Mouse (Mus musculus): ENCODE results near the gene Slc25a44. TPM values are rescaled to one million over a fixed set of nuclear protein-coding genes. Genes with fewer than 3 reads are reported as not detected.
"Not testable (repeated sequence)": the region's sequence is repeated elsewhere in the genome, so short reads cannot be mapped to it uniquely, and the experiment has no call there.

Slc25a44 gene
- polyA plus RNA-seq, 1 experiment from 2014 or later, result 31.1 TPM

DNA sequence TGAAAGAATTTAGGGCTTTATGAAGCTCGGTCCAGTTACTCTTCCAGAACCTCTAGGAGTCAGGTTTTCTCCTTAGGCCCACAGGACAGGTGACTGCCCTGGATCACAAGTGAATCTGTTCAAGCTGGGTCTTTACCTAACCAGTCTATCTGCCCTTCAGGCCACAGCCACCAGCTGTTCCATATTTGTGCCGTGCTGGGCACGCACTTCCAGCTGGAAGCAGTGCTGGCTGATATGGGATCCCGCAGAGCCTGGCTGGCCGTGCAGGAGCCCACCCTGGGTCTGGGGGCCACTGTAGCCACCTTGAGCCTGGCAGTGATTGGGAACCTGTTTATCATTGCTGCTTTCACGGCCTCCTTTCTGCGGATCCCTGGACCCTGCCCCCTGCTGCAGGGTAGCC lies 48.3 kb downstream of the Slc25a44 start:
- not testable (repeated sequence) for H3K27me3 ChIP-seq, H3K9me3 ChIP-seq, H3K36me3 ChIP-seq
- peak overlapping the region; percentile 83 for H3K27ac ChIP-seq (replicated peaks)
- peak; percentile 17; the same call in 1 of the 2 replicates for ATAC-seq (ENCODE audit: low read depth)
- peak overlapping the region; percentile 52 for H3K9ac ChIP-seq
- H3K4me2 ChIP-seq, result peak overlapping the region; percentile 41
- H3K4me1 ChIP-seq (replicated peaks), result peaks cover 14% of the 10 kb centered on the region
- 19% methylated on average over 6 of the region's 7 CpGs for WGBS
- H3K4me3 ChIP-seq, result 0 out of 2 replicates have a peak overlapping the region, but pooled peaks have one; percentile 6

DNA sequence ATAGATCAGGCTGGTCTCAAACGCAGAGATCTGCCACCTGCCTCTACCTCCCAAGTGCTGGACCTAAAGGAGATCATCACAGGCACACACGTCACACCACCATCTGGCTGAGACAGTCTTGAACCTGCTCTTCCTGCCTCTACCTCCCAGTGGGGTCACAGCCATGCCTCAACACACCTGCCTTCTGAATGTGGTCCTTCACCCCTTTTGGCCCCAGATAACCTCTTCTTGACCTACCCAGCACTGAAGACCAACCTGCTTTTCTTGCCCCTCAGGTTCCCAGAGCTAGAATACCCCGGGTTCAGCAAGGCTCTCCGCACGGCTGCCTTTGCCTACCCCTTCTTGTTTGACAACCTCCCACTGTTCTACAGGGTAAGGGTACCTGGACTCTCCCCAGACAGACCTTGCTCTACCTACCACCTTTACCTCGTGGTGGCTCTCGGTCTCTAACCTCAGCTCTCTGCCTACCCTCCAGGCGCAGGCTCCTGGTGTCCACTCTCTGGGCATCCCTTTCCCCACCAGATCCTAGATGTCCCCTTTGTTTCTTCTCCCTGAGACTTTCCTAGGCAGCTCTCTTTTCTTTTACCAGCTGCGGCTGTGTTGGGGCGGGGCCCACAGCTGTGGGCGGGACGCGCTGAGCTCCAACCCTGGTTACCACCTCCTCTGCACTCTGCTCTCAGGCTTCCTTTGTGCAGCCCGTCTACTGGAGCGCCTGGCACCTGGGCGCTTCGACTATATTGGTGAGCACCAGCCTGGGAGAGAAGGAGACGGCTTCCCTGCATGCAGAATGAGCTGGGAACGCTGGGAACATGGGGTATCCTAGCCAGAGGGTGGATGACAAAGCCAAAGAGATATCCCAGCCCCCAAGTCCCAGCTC lies 49.0 kb downstream of the Slc25a44 start:
- 12% methylated on average over 19 of the region's 19 CpGs for WGBS
- H3K4me1 ChIP-seq (replicated peaks); H3K9me3 ChIP-seq; H3K36me3 ChIP-seq; H3K27me3 ChIP-seq: not testable (repeated sequence)
- peak overlapping the region; percentile 41 for H3K4me2 ChIP-seq
- H3K9ac ChIP-seq, result peak overlapping the region; percentile 52
- peak; percentile 96 for ATAC-seq (ENCODE audit: low read depth)
- 0 out of 2 replicates have a peak overlapping the region, but pooled peaks have one; percentile 6 for H3K4me3 ChIP-seq
- H3K27ac ChIP-seq (replicated peaks), result peak overlapping the region; percentile 83

DNA sequence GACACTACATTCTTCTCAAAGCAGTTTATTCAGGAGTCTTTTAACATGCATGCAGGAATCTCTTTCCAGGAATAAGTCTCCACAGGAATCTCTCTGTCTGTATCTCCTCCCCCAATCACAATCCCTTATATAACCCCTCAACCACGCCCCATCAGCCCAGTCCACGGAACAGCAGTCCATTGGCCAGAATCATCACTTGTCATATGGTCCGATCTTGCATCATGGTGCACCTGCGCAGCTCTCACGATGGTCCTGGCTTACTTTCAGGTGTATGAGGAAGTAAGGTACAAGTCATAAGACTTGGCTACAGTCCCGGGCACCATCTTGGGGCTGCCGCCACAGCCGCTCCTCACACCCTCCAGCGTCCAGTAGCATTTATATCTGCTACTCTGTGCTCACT lies 52.3 kb downstream of the Slc25a44 start, which contains the start of gene Bglap3:
Bglap3 (minus strand) TSS at position 101 of the 400 bp plus-strand sequence.
- H3K9ac ChIP-seq; H3K9me3 ChIP-seq; H3K4me2 ChIP-seq; H3K36me3 ChIP-seq; H3K4me3 ChIP-seq; H3K4me1 ChIP-seq (replicated peaks); ATAC-seq (ENCODE audit: low read depth); H3K27ac ChIP-seq (replicated peaks); H3K27me3 ChIP-seq: not testable (repeated sequence)
- WGBS, result 92% methylated on average over 9 of the region's 9 CpGs

DNA sequence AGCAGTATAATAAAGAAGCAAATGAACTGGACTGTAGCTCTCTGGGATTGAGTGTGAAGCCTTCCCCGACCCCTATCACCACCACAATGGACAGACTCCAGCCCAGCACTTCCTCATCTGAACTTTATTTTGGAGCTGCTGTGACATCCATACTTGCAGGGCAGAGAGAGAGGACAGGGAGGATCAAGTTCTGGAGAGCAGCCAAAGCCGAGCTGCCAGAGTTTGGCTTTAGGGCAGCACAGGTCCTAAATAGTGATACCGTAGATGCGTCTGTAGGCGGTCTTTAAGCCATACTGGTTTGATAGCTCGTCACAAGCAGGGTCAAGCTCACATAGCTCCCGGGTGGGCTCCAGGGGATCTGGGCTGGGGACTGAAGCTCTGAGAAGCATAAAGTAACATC lies 56.4 kb downstream of the Slc25a44 start:
- not testable (repeated sequence) for H3K9ac ChIP-seq; ATAC-seq (ENCODE audit: low read depth); H3K4me1 ChIP-seq (replicated peaks); H3K4me3 ChIP-seq; H3K36me3 ChIP-seq; H3K9me3 ChIP-seq; H3K27ac ChIP-seq (replicated peaks); H3K4me2 ChIP-seq
- peaks cover 20% of the 10 kb centered on the region for H3K27me3 ChIP-seq
- 92% methylated on average over 7 of the region's 7 CpGs for WGBS

DNA sequence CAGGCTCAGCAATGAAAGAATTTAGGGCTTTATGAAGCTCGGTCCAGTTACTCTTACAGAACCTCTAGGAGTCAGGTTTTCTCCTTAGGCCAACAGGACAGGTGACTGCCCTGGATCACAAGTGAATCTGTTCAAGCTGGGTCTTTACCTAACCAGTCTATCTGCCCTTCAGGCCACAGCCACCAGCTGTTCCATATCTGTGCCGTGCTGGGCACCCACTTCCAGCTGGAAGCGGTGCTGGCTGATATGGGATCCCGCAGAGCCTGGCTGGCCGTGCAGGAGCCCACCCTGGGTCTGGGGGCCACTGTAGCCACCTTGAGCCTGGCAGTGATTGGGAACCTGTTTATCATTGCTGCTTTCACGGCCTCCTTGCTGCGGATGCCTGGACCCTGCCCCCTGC lies 57.4 kb downstream of the Slc25a44 start:
- not testable (repeated sequence) for H3K4me3 ChIP-seq; H3K9ac ChIP-seq; H3K4me2 ChIP-seq; H3K36me3 ChIP-seq; H3K9me3 ChIP-seq; H3K4me1 ChIP-seq (replicated peaks); H3K27ac ChIP-seq (replicated peaks)
- H3K27me3 ChIP-seq, result peaks cover 20% of the 10 kb centered on the region
- WGBS, result 51% methylated on average over 3 of the region's 7 CpGs
- peak; percentile 33; the same call in 1 of the 2 replicates for ATAC-seq (ENCODE audit: low read depth)

DNA sequence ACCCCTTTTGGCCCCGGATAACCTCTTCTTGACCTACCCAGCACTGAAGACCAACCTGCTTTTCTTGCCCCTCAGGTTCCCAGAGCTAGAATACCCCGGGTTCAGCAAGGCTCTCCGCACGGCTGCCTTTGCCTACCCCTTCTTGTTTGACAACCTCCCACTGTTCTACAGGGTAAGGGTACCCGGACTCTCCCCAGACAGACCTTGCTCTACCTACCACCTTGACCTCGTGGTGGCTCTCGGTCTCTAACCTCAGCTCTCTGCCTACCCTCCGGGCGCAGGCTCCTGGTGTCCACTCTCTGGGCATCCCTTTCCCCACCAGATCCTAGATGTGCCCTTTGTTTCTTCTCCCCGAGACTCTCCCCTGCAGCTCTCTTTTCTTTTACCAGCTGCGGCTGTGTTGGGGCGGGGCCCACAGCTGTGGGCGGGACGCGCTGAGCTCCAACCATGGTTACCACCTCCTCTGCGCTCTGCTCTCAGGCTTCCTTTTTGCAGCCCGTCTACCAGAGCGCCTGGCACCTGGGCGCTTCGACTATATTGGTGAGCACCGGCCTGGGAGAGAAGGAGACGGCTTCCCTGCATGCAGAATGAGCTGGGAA lies 58.0 kb downstream of the Slc25a44 start:
- Histone ChIP-seq H3K27ac (replicated peaks) (peak overlapping the region; percentile 82), H3K27me3 (peaks cover 20% of the 10 kb centered on the region), H3K36me3 (peaks cover 11% of the 10 kb centered on the region), H3K9ac (peak overlapping the region; percentile 60), H3K4me3 (peak overlapping the region; percentile 31), H3K4me2 (peak overlapping the region; percentile 48)
- ATAC-seq (ENCODE audit: low read depth), result peak; percentile 87
- not testable (repeated sequence) for H3K9me3 ChIP-seq; H3K4me1 ChIP-seq (replicated peaks)
- 3% methylated on average over 22 of the region's 22 CpGs for WGBS

DNA sequence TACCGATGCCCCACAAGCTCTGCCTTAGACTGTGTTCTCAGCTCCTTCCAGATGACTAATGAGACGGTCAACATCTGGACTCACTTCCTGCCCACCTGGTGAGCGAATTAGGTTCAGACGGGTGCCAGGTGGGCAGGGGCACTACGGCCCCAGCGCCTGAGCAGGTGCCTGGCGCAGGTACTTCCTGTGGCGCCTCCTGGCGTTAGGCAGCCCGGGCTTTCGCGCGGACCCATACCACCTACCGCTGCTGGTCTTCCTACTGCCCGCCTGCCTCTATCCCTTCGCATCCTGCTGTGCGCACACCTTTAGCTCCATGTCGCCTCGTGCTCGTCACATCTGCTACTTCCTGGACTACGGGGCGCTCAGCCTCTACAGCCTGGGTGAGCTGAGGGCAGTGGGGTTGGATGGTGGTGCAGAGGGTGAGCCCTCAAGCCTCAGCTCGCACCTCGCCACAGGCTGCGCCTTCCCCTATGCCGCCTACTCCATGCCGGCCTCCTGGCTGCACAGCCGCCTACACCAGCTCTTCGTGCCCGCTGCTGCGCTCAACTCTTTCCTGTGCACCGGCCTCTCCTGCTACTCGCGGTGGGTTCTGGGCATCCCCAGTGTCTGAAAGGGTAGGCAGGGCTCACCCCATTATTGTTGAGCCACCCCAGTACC lies 59.1 kb downstream of the Slc25a44 start:
- peak overlapping the region; percentile 48 for H3K4me2 ChIP-seq

DNA sequence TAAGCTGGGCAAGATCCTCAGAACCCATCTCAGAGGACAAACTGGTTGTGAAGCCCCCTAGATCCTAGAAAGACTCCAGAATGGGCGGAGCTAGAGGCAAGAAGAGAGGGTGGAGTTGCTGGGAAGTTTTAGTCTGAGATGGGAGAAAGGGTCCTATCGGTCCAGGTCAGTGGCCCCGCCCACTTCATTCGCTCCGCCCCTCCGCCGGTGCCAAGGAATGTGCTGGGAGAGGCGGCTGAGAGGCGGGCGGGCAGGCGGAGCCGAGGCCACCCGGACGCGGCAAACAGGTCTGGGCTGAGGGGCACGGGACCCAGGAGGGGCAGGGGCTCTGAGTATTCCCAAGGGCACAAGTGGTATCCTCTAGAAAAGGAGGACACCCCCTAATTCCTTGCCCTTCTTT lies 60.6 kb downstream of the Slc25a44 start, which contains the start of gene Paqr6:
Paqr6 (plus strand) TSS at position 248 of the 400 bp plus-strand sequence.
- Histone ChIP-seq H3K9ac (no peak within 1 kb of the TSS), H3K4me1 (replicated peaks) (peaks cover 8% of the 10 kb centered on the region; the same call in 1 of the 2 replicates), H3K4me2 (peak within 1 kb of the TSS; percentile 48), H3K4me3 (no peak within 1 kb of the TSS), H3K36me3 (peaks cover 37% of the 10 kb centered on the region), H3K27ac (replicated peaks) (peak within 1 kb of the TSS; percentile 43), H3K27me3 (peaks cover 20% of the 10 kb centered on the region), H3K9me3 (no peaks in the 10 kb centered on the region)
- WGBS, result 2% methylated on average over 16 of the region's 16 CpGs
- ATAC-seq (ENCODE audit: low read depth), result no peak

More for the DNA sequence above, 59.1 kb downstream of the Slc25a44 start:
- ATAC-seq (ENCODE audit: low read depth), result no peak
- Histone ChIP-seq H3K36me3 (peaks cover 22% of the 10 kb centered on the region), H3K9me3 (0 out of 2 replicates have a peak, but pooled peaks cover 8% of the 10 kb centered on the region), H3K4me3 (peak overlapping the region; percentile 31; the same call in 1 of the 2 replicates), H3K9ac (no peak overlapping the region), H3K27ac (replicated peaks) (no peak overlapping the region), H3K27me3 (peaks cover 20% of the 10 kb centered on the region), H3K4me1 (replicated peaks) (peaks cover 8% of the 10 kb centered on the region; the same call in 1 of the 2 replicates)
- 39% methylated on average over 34 of the region's 34 CpGs for WGBS

DNA sequence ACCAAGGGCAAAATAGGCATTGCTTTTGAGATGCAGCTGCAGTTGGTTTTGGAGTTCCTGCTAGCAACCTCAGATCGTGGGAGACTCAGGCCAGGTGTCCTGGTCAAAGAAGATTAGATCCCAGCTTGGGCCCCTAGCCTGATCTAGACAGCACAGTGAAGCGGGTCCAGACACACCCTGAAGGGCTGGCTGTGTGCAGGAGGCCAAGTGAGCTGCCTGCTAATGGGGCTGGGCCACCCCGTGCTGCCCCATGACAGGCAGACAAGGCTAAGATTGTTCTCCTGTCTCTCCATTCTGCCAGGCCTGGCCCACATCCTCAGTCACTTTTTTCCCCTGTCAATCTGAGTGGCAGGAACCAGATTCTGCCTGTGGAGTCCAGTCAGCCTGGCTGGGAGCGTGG lies 61.2 kb downstream of the Slc25a44 start:
- peak overlapping the region; percentile 43 for H3K27ac ChIP-seq (replicated peaks)
- H3K4me3 ChIP-seq, result no peak overlapping the region
- H3K4me2 ChIP-seq, result no peak overlapping the region
- no peaks in the 10 kb centered on the region for H3K9me3 ChIP-seq
- H3K4me1 ChIP-seq (replicated peaks), result peaks cover 8% of the 10 kb centered on the region; the same call in 1 of the 2 replicates
- H3K36me3 ChIP-seq, result peaks cover 43% of the 10 kb centered on the region
- H3K9ac ChIP-seq, result no peak overlapping the region
- 72% methylated on average over 4 of the region's 4 CpGs for WGBS
- peaks cover 20% of the 10 kb centered on the region for H3K27me3 ChIP-seq
- no peak for ATAC-seq (ENCODE audit: low read depth)

DNA sequence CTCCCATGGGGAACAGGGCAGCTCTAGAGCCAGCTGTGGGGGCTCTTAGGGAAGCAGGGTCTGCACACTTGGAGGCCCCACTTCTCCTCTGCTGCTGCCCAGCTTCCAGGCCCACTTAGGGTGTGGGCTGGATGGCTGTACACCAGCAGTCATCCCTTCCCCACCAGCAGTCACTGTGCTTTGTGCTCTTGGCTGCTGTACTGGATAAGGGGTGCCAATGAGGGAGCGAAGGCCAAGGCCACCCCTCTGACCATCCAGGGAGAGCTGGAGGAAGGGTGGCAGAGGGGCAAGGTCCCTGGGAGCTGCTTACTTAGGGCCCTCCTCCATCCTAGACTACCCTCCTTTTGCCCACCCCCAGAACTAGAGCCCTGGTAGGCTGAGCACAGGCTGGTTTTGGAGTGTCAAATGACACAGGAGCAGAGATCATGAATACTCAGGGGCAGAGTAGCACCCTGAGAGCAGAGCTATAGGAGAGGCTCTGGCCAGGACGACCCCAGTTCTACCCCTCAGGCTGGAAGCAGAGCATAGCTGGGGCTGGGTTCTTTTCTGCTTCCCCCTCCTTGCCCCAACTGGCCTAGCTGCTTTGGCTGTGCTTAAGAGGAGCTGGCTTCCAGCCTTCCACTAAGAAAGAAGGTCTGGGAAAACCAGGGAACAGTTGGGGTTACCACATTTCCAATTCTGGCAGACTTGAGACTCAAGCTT lies 63.2 kb downstream of the Slc25a44 start:
- Histone ChIP-seq H3K9ac (no peak overlapping the region), H3K27ac (replicated peaks) (no peak overlapping the region), H3K4me2 (no peak overlapping the region), H3K4me3 (no peak overlapping the region), H3K27me3 (peaks cover 20% of the 10 kb centered on the region), H3K9me3 (no peaks in the 10 kb centered on the region), H3K4me1 (replicated peaks) (peaks cover 8% of the 10 kb centered on the region; the same call in 1 of the 2 replicates), H3K36me3 (peaks cover 63% of the 10 kb centered on the region)
- ATAC-seq (ENCODE audit: low read depth), result no peak
- WGBS, result 85% methylated on average over 2 of the region's 2 CpGs

DNA sequence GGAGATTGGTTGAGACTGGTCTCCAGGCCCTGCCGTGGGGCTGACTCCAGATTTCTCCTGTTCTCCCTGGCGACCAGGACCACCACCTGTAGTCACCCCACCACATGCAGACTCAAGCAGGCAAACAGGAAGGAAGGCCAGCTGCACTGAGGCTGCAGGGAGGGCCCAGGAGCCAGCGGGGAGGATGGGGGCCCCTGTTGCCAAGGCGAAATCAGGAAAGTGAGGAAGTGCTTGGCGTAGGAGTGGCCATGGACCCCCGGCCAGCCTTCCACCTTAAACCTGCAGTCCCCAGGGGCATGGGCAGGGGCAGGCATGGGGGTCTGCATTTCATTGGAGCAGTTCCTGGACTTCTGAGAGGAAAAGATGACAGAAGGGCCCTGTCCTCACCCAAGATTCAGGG lies 63.8 kb downstream of the Slc25a44 start:
- H3K27ac ChIP-seq (replicated peaks), result no peak overlapping the region
- H3K27me3 ChIP-seq, result peaks cover 18% of the 10 kb centered on the region
- H3K4me3 ChIP-seq, result no peak overlapping the region
- no peaks in the 10 kb centered on the region for H3K9me3 ChIP-seq
- H3K36me3 ChIP-seq, result peaks cover 69% of the 10 kb centered on the region
- 84% methylated on average over 6 of the region's 6 CpGs for WGBS
- H3K4me2 ChIP-seq, result no peak overlapping the region
- H3K4me1 ChIP-seq (replicated peaks), result peaks cover 8% of the 10 kb centered on the region; the same call in 1 of the 2 replicates
- H3K9ac ChIP-seq, result no peak overlapping the region
- no peak for ATAC-seq (ENCODE audit: low read depth)
